Mouse (Mus musculus) T-cell, adult 2 months (primary cell): Measurements from ENCODE around the gene Emp1.
A peak's percentile ranks its signal among the peaks of the same experiment; 100 is the strongest.

Experiments used
- DNase-seq: peaks from one replicate; pipeline ENCODE4 v3.0.0; 2022; ENCODE audit warnings: low spot score

The Emp1 gene

DNA sequence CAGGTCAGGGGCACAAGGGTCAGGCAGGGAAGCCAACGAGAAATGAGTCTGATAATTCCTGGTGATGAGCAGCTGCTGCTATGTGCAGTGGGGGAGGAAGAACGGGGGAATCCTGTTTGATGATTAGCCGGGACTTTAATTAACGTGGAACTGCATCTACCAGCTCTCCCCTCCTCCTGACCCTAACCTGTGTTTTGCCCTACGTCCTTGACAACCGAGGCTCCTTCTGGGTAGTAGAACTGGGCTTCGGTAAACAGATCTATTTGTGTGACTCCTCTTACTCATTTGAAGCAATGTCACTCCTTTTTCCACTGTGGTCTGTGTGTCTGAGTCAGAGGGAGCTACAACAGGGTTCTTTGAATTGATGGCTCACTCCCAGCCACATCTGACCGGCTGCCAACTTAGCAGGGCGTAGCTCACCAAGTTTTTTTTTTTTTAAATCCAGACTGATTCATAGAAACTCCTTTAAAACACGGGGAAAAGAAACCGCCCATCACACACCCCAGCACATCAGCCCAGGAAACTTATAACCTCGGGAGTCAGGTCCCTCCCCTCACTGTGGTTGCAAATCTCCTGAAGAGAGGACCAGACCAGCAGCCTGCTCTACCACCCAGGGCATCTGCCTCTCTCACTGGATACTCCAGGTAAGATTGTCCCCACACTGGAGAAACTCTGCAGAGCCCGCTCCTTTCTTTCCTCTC, at the start of gene Emp1:
Emp1 (plus strand) TSS at position 87 of the 701 bp plus-strand sequence.
- peak; percentile 33 for DNase-seq

DNA sequence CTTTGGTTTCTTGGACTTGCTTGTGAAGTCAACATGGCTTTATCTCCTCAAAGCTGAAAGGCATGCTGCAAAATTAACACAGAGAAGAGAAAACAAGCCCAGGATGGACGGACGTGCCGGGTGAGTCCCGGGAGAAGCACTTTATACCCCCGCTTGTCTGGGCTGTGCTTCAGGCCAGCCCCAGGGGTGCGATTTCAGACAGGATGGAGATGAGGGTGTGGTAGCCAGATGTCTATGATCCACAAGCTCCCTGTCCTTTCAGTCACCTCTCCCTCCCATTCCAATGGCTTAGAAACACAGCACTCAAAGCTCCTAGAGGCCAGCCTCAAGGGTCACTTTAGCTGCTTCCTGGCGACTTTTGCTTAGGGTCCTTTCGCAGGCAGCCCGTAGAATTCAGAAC, 48.4 kb upstream of the Emp1 start:
- DNase-seq, result no peak

DNA sequence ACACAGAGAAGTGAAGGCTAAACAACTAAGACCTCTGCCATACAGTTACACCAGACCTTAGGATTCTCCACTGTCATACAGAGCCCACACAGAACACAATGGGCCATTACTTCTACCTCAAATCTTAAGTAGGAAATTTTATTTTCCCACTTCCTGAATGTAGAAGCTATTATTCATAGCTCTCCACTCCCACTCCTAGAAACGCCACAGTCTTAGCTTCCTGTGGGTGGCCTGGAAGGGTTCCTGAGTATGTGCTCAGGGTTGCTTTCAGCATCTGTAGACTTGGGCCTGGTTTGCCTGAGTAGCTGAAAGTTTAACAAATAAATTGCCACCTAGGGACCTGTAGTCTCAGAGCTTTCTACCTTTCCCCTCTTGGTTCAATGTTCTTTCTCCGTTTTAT, 46.2 kb upstream of the Emp1 start:
- DNase-seq, result no peak

DNA sequence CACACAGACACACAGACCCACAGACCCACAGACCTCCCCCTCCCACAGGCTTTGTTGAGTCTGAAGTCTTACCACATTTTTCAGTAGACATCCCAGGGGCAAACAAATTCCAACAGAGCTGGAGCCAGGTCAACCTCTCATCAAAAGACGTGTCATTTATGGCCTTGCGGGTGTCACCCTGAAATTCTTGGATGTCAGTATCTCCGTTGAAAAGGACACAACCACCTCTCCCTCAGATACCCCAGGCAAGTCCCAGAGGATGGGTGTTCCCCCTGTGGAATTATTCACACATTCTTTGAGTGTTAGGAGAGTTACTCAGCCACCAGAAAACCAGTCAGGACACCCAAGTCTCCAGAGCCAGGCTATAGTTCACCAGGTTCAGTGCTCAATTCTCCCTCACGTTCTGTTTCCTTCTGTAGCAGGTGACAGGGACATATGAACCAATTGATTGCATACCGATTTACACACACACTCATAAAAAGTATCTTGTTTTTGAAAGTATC, 42.9 kb upstream of the Emp1 start:
- DNase-seq, result no peak

DNA sequence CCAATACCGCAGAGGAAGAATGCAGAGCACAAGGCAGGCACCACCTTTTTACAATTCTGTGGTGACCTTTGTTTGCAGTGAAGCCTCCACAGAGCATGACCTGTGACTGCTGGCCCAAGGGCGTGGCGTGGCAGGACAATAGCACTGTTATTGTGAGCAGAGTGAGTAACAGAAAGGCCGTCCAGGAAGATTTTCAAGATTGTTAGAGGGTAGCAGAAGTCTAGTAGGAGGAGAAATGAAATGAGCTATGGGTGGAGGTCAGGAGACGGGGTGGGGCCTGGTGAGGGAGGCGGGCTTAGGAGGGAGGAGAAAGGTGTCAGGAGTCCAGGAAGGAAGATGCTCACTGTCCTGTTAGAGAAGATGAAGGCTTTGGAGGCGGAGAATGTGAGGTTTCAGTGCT, 39.6 kb upstream of the Emp1 start:
- no peak for DNase-seq

DNA sequence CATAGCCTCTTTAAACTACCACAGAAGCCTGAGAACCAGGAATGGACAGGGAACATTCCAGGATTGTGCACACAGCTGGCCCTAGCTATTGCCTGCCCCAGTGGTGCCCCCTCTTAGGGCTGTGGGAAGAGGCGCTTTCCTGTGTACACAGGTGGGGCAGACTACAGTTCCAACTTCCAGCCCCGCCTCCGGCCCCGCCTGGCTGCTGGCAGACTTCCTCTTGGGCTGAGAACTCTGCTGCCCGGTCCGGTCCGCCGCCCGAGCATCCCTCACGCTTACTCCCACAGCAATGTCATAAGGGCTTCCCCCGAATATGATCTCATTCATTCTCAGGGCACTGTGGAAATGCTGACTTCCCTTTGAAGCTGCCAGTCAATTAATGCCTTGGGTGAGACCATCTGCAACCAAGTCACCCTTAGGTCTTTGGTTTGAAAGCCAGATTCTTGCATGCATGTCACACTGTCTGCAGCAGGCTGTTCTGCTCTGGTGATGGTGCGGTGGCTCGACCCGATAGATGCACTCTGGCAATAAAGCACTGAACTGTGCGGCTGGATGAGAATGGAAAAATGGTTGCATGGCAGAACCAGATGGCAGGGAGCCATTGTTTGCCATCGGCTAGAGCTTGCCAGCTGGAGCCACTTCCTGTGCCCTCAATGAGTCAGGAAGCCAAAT, 38.9 kb upstream of the Emp1 start:
- DNase-seq, result peak; percentile 24

DNA sequence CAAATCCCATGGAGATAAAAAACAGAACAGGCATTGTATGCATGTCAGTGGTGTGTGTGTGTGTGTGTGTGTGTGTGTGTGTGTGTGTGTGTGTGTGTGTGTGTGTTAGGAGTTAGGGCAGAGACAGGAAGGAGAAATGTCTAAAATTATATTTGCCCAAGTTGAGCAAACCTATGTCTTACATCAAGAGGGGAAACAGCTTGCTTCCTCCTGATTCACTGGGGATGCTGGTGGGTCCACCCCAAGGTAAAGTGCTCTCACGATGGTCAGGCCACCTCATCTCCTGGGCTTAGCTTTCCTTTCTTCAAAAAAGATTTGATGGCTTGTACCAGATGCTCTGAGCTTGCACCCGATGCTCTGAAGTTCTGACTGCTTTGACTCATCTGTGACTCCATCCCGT, 38.2 kb upstream of the Emp1 start:
- DNase-seq, result no peak

DNA sequence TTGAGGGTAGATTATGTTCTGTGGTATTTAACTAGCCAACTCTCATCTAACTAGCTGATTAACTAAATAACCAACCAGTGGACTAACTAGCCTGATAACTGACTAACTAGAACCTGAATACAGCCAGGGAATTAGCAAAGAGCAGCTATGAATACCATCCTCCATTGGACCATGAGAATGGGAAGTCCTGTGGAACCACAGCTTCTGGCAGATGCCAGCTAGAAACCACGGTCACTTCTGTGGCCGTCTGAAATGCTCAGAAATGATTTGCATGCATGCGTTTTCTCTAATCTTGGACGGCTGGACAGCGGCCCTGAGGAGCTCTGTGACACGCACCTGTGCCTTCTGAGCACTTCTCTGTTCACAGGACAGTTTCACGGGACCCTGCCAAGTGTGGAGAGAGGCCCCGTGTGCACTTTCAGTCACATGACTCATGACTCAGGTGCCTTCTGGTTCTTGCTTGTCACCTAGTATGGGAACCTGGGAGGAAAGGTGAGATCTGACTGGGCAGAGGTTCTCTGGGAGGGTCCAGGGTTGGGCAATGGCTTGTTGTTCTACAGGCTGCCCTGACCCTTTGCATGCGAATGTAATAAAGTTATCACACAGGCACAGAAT, 37.6 kb upstream of the Emp1 start:
- no peak for DNase-seq

DNA sequence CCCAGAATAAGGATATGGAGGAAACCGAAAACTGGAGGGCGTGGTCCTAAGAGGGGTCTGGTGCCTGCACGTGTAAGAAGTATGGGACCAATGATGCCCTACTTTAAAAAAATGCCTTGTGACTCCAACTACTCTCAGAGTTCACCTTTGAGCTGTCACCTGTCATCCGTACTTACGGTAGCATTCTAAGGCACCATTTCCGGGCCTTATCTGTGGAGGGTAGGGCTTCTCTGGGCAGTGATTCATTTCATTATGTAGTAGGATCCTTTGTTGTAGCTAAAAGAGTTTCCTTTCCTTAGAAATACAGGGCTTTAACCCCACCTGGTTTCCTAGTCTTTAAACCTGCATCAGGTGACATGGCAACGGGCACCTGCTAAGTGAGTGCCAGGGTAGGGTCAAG, 35.5 kb upstream of the Emp1 start:
- DNase-seq, result no peak

DNA sequence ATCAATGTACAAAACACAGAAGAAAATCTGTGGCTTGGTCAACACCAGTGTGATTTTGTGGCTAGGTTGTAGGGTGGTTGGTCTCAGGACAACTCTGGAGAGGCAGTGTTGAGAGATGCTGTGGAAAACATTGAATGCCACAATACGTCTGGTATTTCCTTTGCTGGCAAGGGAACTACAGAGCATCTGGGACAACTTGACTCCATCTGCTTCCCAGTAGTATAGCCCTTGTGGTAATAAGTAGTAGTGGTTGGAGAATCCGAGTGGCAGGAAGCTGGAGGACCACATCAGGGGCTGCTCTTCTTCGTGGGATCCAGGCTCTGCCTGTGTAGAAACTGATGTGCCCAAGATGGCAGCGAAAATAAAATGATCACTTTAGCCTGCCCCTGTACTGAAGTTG, 30.4 kb upstream of the Emp1 start:
- DNase-seq, result no peak

DNA sequence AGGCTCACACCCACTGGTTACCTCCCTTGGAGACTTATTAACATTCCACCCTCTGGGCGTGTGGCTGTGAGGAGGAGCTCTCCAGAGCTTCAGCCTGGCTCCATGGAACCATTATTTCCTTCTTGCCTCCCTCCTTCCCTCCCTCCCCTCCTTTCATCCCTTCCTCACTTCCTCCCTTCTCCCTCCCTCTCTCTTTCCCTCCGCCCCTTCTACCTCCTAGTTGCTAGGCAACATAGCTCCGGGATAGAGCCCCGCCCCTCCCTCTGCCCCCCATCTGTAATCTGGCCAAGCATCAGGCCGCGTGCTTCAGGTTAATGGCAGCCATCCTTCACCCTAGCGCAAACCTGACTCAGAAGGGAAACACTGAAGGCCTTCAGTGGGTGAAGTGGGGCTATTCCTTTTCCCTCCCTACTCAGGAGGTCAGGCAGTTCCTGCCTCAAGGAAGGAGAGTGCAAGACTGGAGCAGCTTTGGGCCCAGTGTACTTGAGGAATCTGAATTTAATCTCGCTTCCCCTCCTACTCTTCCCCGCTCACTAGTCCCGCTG, 29.5 kb upstream of the Emp1 start:
- no peak for DNase-seq

DNA sequence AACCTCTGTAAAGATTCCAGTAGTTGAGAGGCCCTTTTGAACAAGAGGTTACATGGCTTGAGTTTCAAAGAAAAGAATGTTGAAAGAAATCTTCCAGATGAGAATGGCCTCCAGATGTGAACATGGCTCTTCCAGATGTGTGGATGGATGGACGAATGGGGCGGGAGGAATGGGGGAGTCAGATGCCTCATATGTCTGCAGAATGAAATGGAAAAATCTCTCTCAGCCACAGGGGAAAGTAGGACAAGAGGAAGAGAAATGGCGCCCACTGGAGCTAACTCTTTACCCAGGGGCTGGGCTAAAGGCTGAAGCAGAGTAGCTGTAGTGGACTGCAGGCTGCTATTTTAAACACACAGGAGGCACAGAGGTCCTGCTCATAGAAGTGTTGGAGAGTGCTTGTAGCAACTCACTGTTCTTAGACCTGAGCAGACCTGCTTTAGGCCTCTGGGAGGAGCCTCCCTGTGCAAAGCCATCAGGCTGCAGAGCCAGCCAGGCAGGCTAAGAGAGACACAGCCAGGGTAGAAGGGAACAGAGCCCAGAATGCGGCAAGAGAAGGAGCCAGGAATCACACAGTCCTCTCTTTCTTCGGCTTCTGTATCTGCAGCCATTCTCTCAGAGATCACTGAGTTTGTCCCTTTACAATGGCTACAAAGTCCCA, 28.2 kb upstream of the Emp1 start:
- no peak for DNase-seq

DNA sequence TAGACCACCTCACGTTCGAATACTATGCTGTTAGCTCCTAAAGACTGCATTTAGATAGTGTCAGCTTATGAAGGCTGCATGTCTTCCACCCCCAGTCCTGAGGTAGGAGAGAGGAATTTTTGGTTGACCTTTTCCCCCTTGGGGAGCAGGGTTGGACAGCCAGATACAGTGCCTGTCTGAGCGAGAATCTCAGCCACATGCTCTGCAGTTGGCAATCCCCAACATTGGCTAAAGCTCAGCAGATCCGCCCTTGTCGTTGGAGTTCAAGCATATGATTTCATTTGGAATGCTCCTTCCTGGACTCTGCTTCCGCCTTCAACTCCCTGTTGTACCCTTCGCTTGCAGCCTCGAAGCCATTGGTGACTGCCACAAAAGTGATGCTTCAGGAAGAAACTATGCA, 26.0 kb upstream of the Emp1 start:
- no peak for DNase-seq

DNA sequence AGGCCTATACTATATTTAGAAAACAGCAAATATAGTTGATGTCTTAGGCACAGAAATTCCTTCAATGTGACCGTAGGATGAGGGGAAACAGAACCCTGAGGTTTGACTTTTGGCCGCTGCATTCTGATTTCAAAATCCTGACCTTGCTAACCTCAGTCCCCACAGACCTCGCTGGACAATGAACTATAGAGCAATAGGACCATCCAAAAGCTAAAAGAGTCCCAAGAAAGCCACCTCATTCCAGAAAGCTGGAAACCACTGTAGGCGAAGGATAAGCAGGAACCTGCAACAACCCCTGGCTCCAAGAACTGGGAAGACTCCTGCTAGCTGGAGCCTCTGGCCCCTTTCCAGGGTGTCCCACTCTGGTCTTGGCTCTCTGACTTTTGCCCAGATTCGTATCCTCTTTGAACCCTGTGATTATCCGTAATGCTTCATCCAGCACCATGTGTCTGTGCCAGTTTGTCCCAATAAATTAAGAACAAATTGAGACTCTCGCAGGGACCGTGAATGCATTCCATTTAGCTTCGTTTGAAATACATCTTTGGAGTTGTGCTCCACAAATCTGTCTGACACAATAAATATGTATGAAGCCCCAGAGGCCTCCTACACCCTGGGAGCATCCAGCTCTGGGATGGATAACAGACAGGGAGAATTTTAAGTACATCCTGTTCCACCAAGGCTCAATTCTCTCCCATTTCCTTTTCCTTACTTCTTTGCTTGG, 21.8 kb upstream of the Emp1 start:
- DNase-seq, result no peak

DNA sequence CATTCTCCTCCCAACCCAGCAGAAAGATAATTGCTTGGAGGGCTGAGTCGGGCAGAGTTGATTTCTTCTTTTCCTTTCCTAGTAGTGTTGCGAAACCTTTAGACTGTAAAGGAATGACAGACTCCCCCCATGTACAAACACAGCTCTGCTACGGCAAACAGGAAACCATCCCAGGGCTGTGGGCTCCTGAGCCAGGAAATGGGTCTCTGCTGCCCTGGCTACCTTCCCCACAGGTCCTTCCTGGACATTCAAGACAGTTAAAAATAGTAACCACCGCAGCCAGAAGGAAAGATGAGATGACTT, 21.3 kb upstream of the Emp1 start:
- DNase-seq, result no peak

DNA sequence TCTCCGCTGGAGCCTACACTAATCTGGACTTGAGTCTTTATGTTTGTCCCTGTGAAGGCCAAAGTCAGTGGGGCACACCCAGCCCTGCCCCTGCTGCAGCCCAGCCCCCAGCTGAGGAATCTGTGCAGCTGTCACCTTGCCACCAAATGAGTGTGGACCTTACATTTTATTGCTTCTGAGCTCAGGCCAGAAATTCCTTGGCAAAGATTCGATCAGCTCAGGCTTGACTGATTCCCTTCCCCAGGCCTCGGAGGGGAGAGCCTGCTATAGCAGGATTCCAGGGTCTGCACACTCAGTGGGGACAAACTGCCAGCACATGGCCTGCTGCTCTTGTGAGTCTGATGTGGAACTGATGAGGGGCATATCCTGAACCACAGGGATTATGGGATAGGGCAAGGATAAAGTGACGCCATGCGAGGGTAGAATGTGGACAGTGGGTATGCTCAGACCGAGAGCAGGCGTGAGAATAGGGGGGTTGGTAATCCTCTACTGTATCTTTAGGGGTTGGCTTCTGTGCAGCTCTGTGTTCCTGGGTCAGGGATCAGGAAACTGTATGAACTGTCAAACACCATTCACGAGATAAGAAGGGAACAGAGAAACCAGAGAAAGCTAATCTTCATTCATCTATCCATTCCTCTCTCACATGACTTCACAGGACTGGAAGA, 10.6 kb upstream of the Emp1 start:
- no peak for DNase-seq

DNA sequence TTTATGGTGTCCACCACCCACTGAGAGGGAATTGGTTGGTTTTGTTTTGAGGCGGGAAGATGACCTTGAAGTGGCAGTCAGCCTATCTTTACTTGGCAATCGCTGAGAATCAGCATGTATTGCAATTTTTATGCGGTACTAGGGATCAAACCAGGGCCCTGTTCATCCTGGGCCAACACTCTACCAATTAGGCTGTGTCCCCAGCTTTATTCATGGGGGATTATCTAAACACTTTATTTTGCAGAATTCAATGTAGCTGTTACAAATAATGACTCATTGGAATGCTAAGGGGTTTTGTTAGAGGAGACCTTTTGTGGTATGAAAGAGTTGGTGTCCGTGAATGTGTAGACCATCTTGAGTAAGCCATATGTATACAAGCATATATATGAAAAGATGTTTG, 9.8 kb upstream of the Emp1 start:
- DNase-seq, result no peak

DNA sequence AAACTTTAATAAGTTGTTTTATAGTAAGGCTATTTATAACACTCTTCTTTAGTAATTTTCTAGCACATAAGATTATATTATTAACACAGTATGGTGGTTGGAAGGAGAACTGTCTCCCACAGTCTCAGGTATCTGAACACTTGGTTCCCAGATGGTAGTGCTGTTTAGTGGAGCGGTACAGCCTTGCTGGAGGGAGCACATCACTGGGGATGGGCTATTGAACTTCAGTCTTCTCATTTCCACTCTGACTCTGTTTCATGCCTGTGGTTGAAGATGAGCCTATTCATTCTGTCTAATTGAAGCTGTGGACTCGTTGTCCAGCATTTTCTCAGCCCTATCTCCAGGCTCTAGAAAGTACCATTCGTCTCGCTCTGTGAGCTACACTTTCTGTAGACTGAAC, 7.4 kb upstream of the Emp1 start:
- DNase-seq, result no peak

DNA sequence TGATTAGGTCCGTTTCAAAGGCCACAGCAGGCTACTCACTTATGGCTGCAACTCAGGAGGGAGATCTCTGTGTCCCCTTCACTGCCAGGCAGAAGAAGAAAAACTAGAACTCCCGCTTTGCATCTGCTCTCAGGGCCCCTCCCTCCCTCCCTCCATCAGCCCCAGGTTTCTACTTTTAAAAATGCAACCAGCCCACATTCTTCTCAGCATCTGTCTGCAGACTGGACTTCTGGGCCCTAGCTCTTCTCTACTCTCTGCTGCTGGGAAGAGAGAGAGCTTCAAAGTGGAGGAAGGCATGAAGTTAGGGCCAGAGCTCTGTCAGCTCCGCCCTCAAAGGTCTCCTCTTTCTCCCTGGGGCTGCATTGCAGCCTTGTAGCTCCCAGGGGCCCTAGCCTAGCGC, 2.0 kb upstream of the Emp1 start:
- no peak for DNase-seq

DNA sequence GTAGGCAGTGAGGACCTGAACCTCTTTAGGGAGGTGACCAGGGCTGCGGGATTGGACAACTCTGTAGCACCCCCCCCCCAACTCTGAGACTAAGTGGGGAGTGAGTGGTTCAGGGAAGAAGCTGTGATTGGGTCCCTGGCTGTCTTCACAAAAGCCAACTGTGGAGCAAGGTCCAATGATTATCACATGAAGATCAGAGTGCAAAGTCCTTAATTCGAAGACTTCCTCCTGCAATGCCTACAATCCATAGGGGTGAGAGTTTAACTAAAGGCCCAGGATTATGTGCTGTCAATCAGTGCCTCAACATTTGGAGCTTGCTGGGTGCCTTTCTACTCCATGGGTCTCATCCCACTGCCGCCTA, 267 bp upstream of the Emp1 start:
- DNase-seq, result no peak

DNA sequence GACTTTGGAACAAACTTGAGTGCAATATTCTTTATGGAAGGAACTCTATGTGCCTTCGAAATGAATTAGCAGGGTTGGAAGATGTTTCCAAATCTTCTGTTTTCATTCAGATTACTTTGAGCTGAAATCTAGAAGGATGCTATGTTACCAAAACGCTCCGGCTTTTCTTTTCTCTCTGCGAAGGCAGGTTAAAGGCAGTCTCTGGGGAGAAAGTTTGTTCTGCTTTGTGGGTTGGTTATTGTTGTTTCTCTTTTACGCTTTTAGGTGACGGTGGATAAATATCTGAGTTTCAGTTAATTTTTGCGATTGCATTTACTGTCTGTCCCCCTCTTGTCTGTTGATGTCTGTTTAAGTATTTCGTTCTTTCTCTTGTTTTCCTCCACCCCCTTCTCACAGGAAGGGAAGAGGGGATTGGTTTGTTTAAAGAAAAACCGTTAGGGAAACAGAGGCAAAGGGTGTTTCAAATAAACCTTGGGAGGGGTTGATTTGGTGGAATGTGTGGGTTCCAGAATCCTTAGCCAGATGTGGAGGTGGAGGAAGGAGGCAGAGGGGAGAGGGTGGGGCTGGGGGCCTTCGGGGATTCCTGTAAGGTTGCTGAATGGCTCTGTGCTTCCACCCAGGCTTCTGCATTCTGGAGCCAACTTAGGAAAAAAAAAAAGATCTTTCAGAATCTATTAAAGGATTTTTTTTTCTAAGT, 1.1 kb downstream of the Emp1 start:
- no peak for DNase-seq
